Mouse (Mus musculus): Measurements from ENCODE around the gene Sat1. TPM values are rescaled to one million over a fixed set of nuclear protein-coding genes. Genes with fewer than 3 reads are reported as not detected.
A peak's percentile ranks its signal among the peaks of the same experiment; 100 is the strongest.
"Not testable (repeated sequence)": the region's sequence is repeated elsewhere in the genome, so short reads cannot be mapped to it uniquely, and the experiment has no call there.

Gene Sat1
- total RNA-seq (2017): 1,017 and 1,066 TPM in 2 replicates

DNA sequence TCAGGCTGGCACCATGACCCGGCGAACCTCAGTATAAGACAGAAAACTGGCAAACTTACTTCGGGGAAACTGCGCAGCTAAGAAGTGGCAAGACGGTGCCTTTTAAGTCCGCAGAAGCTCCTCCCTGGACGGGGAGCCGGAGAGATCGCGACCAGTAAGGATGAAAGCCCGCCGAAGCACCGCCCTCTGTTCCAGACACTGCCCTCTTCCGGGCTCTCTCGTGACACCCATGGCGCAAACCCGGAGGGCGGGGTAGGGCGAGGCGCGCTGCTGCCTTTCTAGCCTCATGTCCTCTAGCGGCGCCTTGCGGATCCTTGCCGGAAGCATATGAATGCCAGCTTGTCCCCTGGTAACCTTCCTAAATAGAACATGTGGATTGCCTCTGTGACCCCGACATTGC, at the start of gene Sat1:
Sat1 (minus strand) TSS at position 179 of the 400 bp plus-strand sequence.
- ATAC-seq (ENCODE audit: extremely low read depth, insufficient number of reproducible peaks, low FRiP score, poor library complexity, severe bottlenecking): peak; percentile 95

- no peak for ATAC-seq (ENCODE audit: extremely low read depth, insufficient number of reproducible peaks, low FRiP score, poor library complexity, severe bottlenecking)
These were observed 46.6 kb upstream of the Sat1 start for GRCm38 (mm10) chrX:155262915-155263252.

DNA sequence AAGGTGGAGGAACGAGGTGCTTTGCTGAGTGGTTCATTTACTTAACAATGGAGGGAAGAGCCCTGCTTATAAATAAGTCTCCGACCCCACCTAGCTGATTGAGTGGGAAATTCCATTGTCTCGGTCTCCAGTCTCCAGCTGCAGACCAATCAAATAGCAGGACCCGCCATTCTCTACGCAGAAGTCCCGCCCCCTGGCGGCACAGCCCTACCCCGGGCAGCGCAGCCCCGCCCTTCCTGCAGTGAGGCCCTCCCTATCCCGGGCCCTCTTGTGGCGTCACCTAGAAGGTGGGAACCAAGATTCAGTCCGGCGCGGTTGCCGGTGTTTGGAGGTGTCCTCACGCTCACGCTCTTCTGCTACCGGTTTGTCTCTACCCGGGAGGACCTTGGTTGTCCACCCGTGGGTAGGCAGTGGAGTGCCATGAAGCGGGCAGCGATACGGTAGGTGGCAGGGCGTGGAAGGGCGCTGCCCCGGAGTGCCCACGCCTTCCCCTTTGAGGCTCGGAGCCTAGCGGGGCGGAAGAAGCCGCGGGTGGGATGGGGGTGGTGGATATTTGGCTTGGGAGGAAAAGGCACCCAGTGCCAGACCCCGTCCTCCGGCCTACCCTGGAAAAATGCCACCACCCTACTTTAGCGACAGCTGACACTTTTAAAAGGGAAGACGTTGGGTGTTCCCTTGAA, 46.1 kb upstream of the Sat1 start, which contains the start of gene Acot9:
Acot9 (plus strand) TSS at position 209 of the 680 bp plus-strand sequence.
- peak; percentile 99 for ATAC-seq (ENCODE audit: extremely low read depth, insufficient number of reproducible peaks, low FRiP score, poor library complexity, severe bottlenecking)

DNA sequence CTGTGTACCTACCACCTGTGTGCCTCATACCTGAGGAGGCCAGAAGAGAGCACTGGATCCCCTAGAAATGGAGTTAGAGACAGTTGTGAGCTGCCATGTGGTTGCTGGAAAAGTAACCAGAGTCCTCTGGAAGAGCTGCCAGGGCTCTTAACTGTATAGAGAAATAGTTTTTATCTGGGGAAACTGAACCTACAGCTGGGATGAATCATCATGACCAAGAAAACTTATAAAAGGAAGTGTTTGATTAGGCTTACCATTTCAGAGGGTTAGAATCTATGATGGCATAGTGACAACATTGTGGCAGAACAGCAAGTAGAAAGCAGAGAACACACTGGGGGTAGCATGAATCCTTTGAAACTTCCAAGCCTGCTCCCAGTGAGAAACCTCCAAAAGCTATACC, 40.6 kb upstream of the Sat1 start:
- ATAC-seq (ENCODE audit: extremely low read depth, insufficient number of reproducible peaks, low FRiP score, poor library complexity, severe bottlenecking): no peak

DNA sequence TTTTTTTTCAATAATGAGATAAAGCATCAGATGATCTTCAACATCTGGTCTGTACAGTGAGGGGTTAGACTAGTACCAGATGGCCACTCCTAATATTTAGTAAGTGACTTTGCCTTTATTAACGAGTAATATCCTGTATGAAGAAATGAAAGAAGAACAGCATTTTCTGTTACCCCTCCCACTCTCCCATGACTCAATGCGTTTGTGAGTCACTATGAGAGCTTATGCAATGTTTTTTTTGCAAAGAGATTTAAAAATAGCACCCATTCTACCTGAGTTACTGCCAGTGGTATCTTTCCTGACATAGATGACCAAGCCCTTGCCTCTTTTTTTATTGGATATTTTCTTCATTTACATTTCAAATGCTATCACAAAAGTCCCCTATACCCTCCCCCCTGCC, 2.0 kb upstream of the Sat1 start:
- no peak for ATAC-seq (ENCODE audit: extremely low read depth, insufficient number of reproducible peaks, low FRiP score, poor library complexity, severe bottlenecking)

- no peak; the same call in 1 of the 2 replicates for ATAC-seq (ENCODE audit: extremely low read depth, insufficient number of reproducible peaks, low FRiP score, poor library complexity, severe bottlenecking)
These were observed 574 bp downstream of the Sat1 start for GRCm38 (mm10) chrX:155215501-155216248.

DNA sequence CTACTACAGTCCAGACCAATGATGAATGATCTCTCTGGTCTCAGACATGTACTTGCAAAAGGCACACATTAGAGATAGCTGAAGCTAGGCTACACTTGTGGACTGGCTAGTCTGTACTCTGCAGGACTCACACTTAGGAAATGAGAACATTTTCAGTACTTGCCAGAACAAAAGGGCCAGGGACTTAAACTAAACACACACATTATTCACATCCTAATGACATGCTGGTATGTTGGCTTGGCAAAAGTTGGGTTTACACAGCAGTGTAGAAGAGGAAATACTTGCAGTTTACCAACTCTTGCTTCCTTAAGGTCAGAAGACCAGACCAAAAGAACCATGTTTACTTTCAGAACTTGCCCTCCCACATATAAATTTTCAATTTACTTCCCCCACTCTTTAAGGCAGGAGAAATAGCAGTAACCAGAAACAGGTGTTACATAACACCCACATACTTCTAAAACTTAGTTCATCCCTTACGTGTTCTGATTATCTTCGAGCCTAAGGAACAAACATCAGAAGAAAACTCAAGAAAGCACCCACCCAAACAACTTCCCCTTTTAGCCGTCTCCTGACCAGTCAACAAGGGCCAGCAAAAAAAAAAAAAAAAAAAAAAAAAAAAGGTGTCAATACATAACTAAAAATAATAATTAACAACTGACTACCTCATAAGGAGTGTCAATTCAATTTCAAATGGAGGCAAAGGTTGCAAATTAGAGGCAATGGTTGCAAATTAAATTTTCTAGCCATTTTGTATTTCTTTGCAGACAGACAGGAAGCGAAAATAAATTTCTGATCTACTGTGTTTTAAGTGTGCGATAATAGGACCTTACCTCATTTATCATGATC, 1.7 kb downstream of the Sat1 start:
- ATAC-seq (ENCODE audit: extremely low read depth, insufficient number of reproducible peaks, low FRiP score, poor library complexity, severe bottlenecking): no peak

DNA sequence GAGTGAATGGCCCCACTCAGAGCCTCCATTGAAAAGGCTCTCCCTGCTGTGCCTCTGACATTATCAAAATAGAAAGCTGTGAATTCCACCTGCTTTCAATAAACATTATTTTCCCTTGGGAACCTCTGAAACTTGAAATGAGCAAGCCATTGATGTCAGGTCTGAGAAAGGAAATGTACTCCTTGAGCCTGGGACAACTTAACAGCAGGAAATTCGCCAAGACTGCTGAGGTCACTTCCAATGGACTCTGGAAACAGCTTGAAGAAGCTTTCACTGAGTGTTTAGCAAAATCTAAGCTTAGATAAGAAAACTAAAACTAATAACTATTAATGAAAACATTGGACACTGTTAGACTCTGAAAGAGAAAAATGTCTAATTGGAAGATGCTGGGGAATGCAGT, 7.6 kb downstream of the Sat1 start:
- ATAC-seq (ENCODE audit: extremely low read depth, insufficient number of reproducible peaks, low FRiP score, poor library complexity, severe bottlenecking): no peak

DNA sequence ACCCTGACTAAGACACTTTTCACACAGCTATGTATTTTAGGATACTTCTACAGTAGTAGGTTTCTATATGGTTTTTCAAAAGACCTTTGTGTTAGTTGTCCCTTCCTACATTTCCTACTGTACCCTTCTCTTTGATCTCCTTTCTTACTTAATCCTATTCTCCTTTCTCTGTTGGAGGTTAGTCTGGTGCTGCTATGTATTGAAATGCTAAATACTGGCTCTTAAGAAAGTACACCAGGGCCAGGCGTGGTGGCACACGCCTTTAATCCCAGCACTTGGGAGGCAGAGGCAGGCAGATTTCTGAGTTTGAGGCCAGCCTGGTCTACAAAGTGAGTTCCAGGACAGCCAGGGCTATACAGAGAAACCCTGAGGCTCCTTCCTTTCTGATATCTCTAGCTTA, 10.8 kb downstream of the Sat1 start:
- ATAC-seq (ENCODE audit: extremely low read depth, insufficient number of reproducible peaks, low FRiP score, poor library complexity, severe bottlenecking): not testable (repeated sequence)

GRCm38 (mm10) chrX:155202406-155203305, 13.6 kb downstream of the Sat1 start:
- ATAC-seq (ENCODE audit: extremely low read depth, insufficient number of reproducible peaks, low FRiP score, poor library complexity, severe bottlenecking): no peak

DNA sequence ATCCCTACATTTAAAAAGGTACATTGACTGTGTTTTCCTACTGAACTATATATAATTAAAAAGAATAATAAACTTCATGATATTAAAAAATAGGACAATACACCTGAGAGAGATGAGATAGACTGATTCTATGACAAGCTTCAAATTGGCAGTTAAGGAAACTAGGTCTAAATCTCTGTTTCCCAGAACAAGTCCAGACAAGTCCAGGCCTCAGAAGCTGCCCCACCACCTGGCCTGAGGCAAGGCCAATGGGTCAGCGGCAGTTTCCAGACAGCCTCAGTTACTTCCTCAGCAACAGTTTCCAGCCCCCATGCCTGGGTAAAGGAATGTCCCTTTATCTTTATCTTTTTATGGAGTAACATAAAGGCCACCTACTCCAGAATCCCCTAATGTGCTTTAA, 14.4 kb downstream of the Sat1 start:
- ATAC-seq (ENCODE audit: extremely low read depth, insufficient number of reproducible peaks, low FRiP score, poor library complexity, severe bottlenecking): no peak

DNA sequence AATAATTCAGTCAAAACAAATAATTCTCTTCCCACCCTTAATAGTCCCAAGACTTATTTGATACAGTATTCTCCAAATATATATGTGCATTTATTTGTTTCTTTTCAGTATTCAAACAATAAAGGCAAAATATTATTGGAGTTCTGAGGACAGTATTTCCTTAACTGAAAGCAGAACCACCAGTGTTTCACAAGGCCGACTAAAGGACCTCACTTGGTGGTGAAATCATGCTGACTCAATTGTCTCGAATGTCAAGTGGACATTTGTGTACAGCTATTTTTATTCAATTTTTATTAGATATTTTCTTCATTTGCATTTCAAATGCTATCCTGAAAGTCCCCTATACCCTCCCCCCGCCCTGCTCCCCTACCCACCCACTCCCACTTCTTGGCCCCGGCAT, 21.3 kb downstream of the Sat1 start:
- peak; percentile 55; the same call in 1 of the 2 replicates for ATAC-seq (ENCODE audit: extremely low read depth, insufficient number of reproducible peaks, low FRiP score, poor library complexity, severe bottlenecking)

GRCm38 (mm10) chrX:155193732-155194443, 22.4 kb downstream of the Sat1 start:
- no peak for ATAC-seq (ENCODE audit: extremely low read depth, insufficient number of reproducible peaks, low FRiP score, poor library complexity, severe bottlenecking)

- no peak for ATAC-seq (ENCODE audit: extremely low read depth, insufficient number of reproducible peaks, low FRiP score, poor library complexity, severe bottlenecking)
These were observed 24.3 kb downstream of the Sat1 start for GRCm38 (mm10) chrX:155191941-155192340.

GRCm38 (mm10) chrX:155177640-155178039, 38.6 kb downstream of the Sat1 start:
- ATAC-seq (ENCODE audit: extremely low read depth, insufficient number of reproducible peaks, low FRiP score, poor library complexity, severe bottlenecking): no peak

DNA sequence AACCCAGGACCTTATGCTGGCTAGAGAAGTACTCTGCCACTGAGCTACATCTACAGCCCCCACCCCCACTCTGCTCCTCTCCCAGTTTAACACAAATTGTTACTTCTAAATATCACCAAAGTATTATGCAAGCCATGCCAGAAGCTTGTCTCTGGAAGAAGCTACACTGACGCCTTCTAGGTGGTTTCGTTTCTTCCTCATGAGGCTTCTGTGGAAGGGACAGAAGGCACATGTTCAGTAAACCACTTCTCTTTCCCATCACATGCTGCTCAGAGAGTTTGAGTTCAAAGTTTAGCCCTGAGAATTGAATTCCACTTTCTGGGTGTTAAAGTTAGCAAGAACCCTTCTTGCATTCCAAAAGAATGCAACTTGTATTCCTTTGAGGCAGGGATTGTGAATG, 39.0 kb downstream of the Sat1 start:
- ATAC-seq (ENCODE audit: extremely low read depth, insufficient number of reproducible peaks, low FRiP score, poor library complexity, severe bottlenecking): no peak

GRCm38 (mm10) chrX:155175568-155175967, 40.7 kb downstream of the Sat1 start:
- ATAC-seq (ENCODE audit: extremely low read depth, insufficient number of reproducible peaks, low FRiP score, poor library complexity, severe bottlenecking): no peak

GRCm38 (mm10) chrX:155172310-155172709, 43.9 kb downstream of the Sat1 start:
- ATAC-seq (ENCODE audit: extremely low read depth, insufficient number of reproducible peaks, low FRiP score, poor library complexity, severe bottlenecking): peak; percentile 95

Measured in neutrophil, adult 5-6 weeks (primary cell).